Mouse (Mus musculus) lung, postnatal 0 days (tissue): ENCODE measurements around the gene Gpc3. TPM values are rescaled to one million over a fixed set of nuclear protein-coding genes. Genes with fewer than 3 reads are reported as not detected.

Source experiments
- ATAC-seq: fragments of 200-750 bp; cut with Nextera tagmentation; 2 replicates; pipeline ENCODE4 v1.8.0; 2017; ENCODE audit warnings: moderate library complexity
- DNase-seq: peaks from one replicate; pipeline ENCODE4 v3.0.0-alpha.2; 2016; ENCODE audit warnings: low spot score
- H3K27ac ChIP-seq: fragments of 300-500 bp; sonication (generic); 2 replicates; pipeline ENCODE4 v1.5.1; 2014; ENCODE audit warnings: antibody characterized with exemption, mild to moderate bottlenecking, low read length, mixed read lengths
- H3K27me3 ChIP-seq: fragments of 300-500 bp; sonication (generic); replicated peaks from 2 replicates; pipeline ENCODE4 v1.6.1; 2014; ENCODE audit warnings: low read length, mixed read lengths; ENCODE audit not compliant: insufficient read depth
- H3K36me3 ChIP-seq: fragments of 300-500 bp; sonication (generic); 2 replicates; pipeline ENCODE4 v1.6.1; 2014; ENCODE audit warnings: low read length, mixed read lengths; ENCODE audit not compliant: insufficient read depth
- H3K4me1 ChIP-seq: fragments of 300-500 bp; sonication (generic); 2 replicates; pipeline ENCODE4 v1.6.1; 2014; ENCODE audit warnings: antibody characterized with exemption, low read depth, low read length, mixed read lengths; ENCODE audit not compliant: insufficient read depth
- H3K4me2 ChIP-seq: fragments of 300-500 bp; sonication (generic); replicated peaks from 2 replicates; pipeline ENCODE4 v1.6.1; 2014; ENCODE audit warnings: low read depth, mild to moderate bottlenecking, low read length, moderate library complexity, mixed read lengths
- H3K4me3 ChIP-seq: fragments of 300-500 bp; sonication (generic); 2 replicates; pipeline ENCODE4 v1.5.1; 2014; ENCODE audit warnings: low read depth, low read length
- H3K9ac ChIP-seq: fragments of 300-500 bp; sonication (generic); replicated peaks from 2 replicates; pipeline ENCODE4 v1.6.1; 2014; ENCODE audit warnings: low read depth, mild to moderate bottlenecking
- H3K9me3 ChIP-seq: fragments of 300-500 bp; sonication (generic); 2 replicates; pipeline ENCODE4 v1.6.1; 2016; ENCODE audit warnings: low read length, mixed read lengths
- CTCF ChIP-seq: IDR thresholded peaks from 2 replicates; pipeline ENCODE4 v1.5.1; 2016; ENCODE audit warnings: antibody characterized with exemption, mild to moderate bottlenecking
- EP300 ChIP-seq: IDR thresholded peaks from 2 replicates; pipeline ENCODE4 v1.6.1; 2016; ENCODE audit warnings: antibody characterized with exemption, mild to moderate bottlenecking, control low read depth
- WGBS: fragments of 180-500 bp; shearing (Covaris S2); extraction: QIAGEN DNeasy Blood & Tissue Kit; methylation state at CpG from one replicate; pipeline ENCODE4 v1.1.7; 2014; 5-methylcytosine and 5-hydroxymethylcytosine counted together
- polyA plus RNA-seq: library from polyadenylated mRNA; unstranded; fragments of >200 nt; fragmentation: Nextera tagmentation; extraction: Ambion mirVana; gene quantifications from 2 replicates; pipeline ENCODE4 v1.2.1, GENCODE M21; 2015

Gpc3 gene
- polyA plus RNA-seq, 1 experiment from 2014 or later, result 294 TPM

GRCm38 (mm10) chrX:52340251-52340650 lies 273.5 kb downstream of the Gpc3 start:
- no peak for ATAC-seq
- Histone ChIP-seq H3K27me3 (no peaks in the 10 kb centered on the region), H3K4me3 (no peak overlapping the region), H3K4me2 (no peak overlapping the region), H3K9ac (no peak overlapping the region), H3K9me3 (no peaks in the 10 kb centered on the region), H3K4me1 (no peaks in the 10 kb centered on the region), H3K27ac (no peak overlapping the region), H3K36me3 (no peaks in the 10 kb centered on the region)
- TF ChIP-seq CTCF (no peak), EP300 (no peak)
- 70% methylated on average over 3 of the region's 3 CpGs for WGBS
- DNase-seq, result no peak

DNA sequence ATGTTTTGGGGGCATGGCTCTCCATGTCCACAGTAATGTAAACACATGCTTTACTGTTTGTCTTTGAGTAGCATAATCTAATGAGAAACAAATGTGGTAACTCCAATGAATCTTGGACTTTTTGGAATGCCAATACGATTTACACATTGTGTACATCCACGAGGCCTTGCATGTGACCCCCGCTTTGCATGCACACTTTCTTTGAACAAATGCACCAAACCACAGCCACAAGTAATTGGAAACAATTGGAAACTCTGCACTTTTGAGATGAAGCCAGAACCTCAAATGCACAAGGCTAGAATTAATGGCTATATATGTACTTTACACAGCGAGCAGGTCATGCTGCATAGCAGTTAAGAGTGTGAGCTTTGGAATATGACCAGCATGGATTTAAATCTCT lies 292.0 kb downstream of the Gpc3 start:
- no peak overlapping the region for H3K27ac ChIP-seq
- ATAC-seq, result no peak
- no peak overlapping the region for H3K4me2 ChIP-seq
- H3K9ac ChIP-seq, result no peak overlapping the region
- no peak for TF ChIP-seq CTCF
- TF ChIP-seq EP300, result no peak
- no peak for DNase-seq
- H3K27me3 ChIP-seq, result no peaks in the 10 kb centered on the region
- 82% methylated on average over 4 of the region's 4 CpGs for WGBS
- H3K4me1 ChIP-seq, result no peaks in the 10 kb centered on the region
- no peaks in the 10 kb centered on the region for H3K9me3 ChIP-seq
- H3K36me3 ChIP-seq, result no peaks in the 10 kb centered on the region
- H3K4me3 ChIP-seq, result no peak overlapping the region

GRCm38 (mm10) chrX:52320653-52321052 lies 293.1 kb downstream of the Gpc3 start:
- Histone ChIP-seq H3K27me3 (no peaks in the 10 kb centered on the region), H3K9me3 (no peaks in the 10 kb centered on the region), H3K4me3 (no peak overlapping the region), H3K4me1 (no peaks in the 10 kb centered on the region), H3K9ac (no peak overlapping the region), H3K4me2 (no peak overlapping the region), H3K27ac (no peak overlapping the region), H3K36me3 (no peaks in the 10 kb centered on the region)
- ATAC-seq (no peak), DNase-seq (peak; percentile 6)
- TF ChIP-seq CTCF, result no peak
- TF ChIP-seq EP300, result no peak
- 47% methylated on average over 4 of the region's 4 CpGs for WGBS

- H3K27ac ChIP-seq, result no peak overlapping the region
- no peaks in the 10 kb centered on the region for H3K9me3 ChIP-seq
- no peak overlapping the region for H3K4me2 ChIP-seq
- 84% methylated on average over 2 of the region's 2 CpGs for WGBS
- no peaks in the 10 kb centered on the region for H3K4me1 ChIP-seq
- H3K4me3 ChIP-seq, result no peak overlapping the region
- H3K36me3 ChIP-seq, result no peaks in the 10 kb centered on the region
- no peak for ATAC-seq
- no peak for TF ChIP-seq EP300
- no peak for TF ChIP-seq CTCF
- H3K27me3 ChIP-seq, result no peaks in the 10 kb centered on the region
- DNase-seq, result no peak
- no peak overlapping the region for H3K9ac ChIP-seq
These were observed 302.8 kb downstream of the Gpc3 start for GRCm38 (mm10) chrX:52310976-52311375.

- Histone ChIP-seq H3K27me3 (no peaks in the 10 kb centered on the region), H3K4me1 (no peaks in the 10 kb centered on the region), H3K9ac (no peak overlapping the region), H3K27ac (no peak overlapping the region), H3K9me3 (no peaks in the 10 kb centered on the region), H3K4me3 (no peak overlapping the region), H3K36me3 (no peaks in the 10 kb centered on the region), H3K4me2 (no peak overlapping the region)
- ATAC-seq (no peak), DNase-seq (no peak)
- WGBS, result 72% methylated on average over 4 of the region's 4 CpGs
- TF ChIP-seq EP300 (no peak), CTCF (no peak)
These were observed 308.5 kb downstream of the Gpc3 start for GRCm38 (mm10) chrX:52305226-52305625.

DNA sequence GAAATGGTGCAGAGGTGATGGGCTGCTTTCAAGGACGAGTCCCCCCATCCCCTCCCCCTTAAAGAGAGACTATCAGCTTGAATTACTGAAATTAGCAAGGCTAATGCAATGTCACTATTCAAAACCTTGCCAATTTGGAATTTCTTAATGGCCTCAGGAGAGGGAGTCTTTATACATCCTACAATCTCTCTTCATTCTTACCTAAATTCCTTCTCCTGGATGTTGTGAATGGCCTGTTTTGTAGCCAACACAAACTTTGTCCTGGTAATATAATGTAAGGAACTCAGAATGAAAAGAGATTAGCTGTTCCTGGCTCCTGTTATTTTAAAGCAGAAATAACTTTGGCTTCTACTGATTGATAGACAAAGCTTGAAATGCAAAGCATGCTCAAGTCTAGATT lies 325.0 kb downstream of the Gpc3 start:
- Histone ChIP-seq H3K27me3 (no peaks in the 10 kb centered on the region), H3K4me3 (no peak overlapping the region), H3K9me3 (no peaks in the 10 kb centered on the region), H3K36me3 (no peaks in the 10 kb centered on the region), H3K4me1 (no peaks in the 10 kb centered on the region), H3K4me2 (no peak overlapping the region), H3K27ac (no peak overlapping the region), H3K9ac (no peak overlapping the region)
- TF ChIP-seq CTCF, result no peak
- no peak for TF ChIP-seq EP300
- ATAC-seq, result no peak
- DNase-seq, result no peak
- WGBS, result 47% methylated on average over 1 of the region's 1 CpGs

GRCm38 (mm10) chrX:52287944-52288343 lies 325.8 kb downstream of the Gpc3 start:
- H3K9ac ChIP-seq, result no peak overlapping the region
- H3K4me1 ChIP-seq, result no peaks in the 10 kb centered on the region
- no peaks in the 10 kb centered on the region for H3K36me3 ChIP-seq
- no peak overlapping the region for H3K4me3 ChIP-seq
- no peaks in the 10 kb centered on the region for H3K9me3 ChIP-seq
- 79% methylated on average over 6 of the region's 6 CpGs for WGBS
- H3K27ac ChIP-seq, result no peak overlapping the region
- no peaks in the 10 kb centered on the region for H3K27me3 ChIP-seq
- DNase-seq (no peak), ATAC-seq (no peak)
- no peak for TF ChIP-seq CTCF
- TF ChIP-seq EP300, result no peak
- no peak overlapping the region for H3K4me2 ChIP-seq
